Mouse (Mus musculus) retina, adult 2 months (tissue): ENCODE results near the gene B4galnt2.
"Not testable (repeated sequence)": the region's sequence is repeated elsewhere in the genome, so short reads cannot be mapped to it uniquely, and the experiment has no call there.

Experiments
- DNase-seq: peaks from one replicate; pipeline ENCODE4 v3.0.0-alpha.2; 2012; ENCODE audit warnings: low read depth, low spot score

The B4galnt2 gene

DNA sequence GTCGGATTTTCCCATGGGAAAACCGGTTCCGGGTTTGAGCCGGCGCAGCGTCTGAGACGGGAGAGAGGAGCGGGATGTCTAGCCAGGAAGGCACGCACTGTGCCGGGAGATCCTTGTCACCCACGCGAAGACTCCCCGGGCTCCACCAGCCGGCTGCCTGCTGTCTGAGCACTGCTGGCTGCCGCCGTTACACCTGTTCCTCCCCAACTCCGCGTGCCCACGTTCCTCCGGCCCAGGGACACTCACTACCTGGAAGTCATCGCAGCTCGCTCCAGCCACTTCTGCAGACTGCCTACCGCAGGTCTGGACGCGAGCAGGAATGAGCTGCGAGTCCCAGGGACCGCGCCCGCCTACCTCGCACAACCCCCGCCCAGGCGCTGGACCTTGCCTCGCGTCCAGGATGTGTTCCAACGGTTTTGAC is at the start of gene B4galnt2:
Gene B4galnt2, minus strand, starts transcription at position 321 of the 421 bp plus-strand sequence.
- no peak for DNase-seq

DNA sequence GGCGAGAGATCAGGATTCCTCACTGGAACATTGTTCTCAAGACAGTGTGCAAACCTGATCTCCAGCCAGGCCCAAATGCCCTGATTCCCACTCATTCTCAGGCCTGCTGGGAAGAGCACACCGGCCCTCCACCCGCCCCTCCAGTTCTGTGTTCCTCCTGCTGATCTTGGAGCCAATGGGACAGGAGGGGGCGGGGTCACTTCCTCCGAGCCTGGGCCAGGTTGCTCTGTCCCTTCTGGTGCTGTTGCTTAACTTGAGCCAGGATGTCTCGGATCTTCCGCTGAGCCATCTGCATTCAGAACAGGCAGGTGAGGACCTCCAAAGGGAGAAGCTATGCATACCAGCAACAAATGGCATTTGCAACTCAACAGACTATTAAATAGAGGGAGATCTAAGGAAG is 48.6 kb upstream of the B4galnt2 start:
- no peak for DNase-seq

DNA sequence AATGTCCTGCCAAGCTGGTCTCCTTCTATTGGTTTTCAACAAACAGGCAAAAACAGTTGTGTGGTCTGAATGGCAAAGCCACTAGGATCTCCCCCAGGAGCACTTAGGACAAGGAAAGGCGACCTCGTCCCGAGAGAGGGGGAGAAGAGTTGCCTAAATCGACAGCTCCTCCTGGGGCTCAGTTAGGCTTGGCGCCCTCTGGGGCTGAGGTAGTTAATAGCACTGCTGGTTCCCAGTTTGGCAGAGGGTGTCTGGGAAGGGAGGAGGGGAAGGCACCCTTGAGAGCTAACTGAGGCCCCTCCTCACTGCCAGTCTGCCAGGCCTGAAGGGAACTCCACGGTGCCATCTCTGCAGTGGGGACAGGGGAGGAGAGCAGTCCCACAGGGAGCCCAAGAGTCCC is 44.5 kb upstream of the B4galnt2 start:
- no peak for DNase-seq

DNA sequence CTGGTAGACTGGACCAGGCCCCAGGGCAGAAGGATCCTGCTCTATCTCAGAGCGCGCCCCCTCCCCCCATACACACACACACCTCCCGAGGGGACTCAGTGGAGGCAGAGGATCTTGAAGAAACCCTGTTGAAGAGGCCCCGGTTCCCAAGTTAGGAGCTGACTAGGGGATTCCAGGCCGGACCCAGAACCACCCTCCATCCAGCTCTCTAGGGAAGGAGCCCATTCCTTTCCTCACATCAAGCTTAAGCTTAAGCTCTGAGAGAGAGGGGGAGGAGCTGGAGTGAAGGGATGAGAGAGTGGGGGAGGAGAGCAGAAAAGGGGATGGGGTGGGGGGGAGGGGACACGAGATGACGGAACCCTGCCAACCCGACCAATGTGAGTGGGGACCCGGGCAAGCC is 43.6 kb upstream of the B4galnt2 start:
- no peak for DNase-seq

DNA sequence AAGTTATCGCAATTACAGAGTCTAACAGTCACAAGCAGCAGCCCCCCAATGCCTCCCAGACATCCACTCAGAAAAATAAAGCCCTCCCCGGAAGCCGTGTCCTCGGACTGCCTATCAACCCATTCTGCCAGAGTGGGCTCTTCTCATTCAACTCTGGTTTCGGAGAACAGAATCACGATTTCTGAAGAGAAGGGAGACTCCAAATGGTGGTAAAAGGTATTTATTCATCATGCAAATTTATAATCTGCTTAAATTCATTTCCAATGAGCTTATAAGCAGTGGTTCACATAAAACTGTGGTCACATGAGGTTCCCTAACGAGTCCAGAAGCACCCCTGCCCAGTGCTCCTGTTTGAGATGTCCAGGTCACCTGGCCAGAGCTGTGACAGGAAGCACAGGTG is 42.7 kb upstream of the B4galnt2 start:
- no peak for DNase-seq

DNA sequence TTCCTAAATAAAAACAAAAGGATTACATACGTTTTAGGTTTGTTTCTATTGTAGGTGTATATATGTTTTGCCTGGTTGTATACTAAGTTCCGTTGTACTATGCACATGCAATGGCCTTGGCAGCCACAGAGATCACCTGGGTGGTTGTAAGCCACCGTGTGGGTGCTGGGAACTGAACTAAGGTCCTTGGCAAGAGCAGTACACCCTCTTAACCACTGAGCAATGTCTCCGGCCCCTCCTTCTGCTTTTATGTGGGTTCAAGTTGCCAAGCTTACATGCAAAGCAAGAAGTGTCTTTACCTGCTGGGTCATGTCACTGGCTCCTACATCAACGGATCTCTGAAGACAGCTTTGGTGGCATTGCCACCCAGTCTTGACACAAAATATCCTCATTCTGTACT is 38.6 kb upstream of the B4galnt2 start:
- DNase-seq = no peak

DNA sequence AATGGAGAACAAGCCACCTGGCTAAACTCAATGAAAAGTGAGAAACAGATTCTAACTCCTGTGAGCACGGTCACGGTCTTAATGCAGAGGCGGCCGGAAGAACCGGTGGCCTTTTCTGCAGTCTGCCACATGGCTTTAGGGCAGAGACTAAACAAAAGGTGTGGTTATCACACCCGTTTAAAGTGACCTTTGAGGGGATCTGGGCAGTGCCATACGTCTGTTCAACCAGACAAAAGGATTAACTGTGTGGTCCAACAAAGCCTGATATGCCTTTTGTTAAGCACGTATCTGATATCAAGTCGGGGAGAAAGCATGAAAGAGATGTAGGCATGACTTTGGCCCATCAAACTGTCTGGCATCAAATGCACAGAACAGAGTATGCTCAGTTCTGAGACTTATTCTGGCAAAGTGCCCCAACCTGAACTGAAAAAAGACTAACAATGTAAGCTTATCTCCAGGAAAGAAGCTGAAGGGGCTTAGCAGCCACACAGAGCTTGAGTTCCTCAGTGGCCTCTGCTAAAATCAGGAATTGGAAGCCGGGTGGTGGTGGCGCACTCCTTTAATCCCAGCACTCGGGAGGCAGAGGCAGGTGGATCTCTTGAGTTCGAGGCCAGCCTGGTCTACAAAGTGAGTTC is 31.3 kb upstream of the B4galnt2 start:
- DNase-seq = no peak

DNA sequence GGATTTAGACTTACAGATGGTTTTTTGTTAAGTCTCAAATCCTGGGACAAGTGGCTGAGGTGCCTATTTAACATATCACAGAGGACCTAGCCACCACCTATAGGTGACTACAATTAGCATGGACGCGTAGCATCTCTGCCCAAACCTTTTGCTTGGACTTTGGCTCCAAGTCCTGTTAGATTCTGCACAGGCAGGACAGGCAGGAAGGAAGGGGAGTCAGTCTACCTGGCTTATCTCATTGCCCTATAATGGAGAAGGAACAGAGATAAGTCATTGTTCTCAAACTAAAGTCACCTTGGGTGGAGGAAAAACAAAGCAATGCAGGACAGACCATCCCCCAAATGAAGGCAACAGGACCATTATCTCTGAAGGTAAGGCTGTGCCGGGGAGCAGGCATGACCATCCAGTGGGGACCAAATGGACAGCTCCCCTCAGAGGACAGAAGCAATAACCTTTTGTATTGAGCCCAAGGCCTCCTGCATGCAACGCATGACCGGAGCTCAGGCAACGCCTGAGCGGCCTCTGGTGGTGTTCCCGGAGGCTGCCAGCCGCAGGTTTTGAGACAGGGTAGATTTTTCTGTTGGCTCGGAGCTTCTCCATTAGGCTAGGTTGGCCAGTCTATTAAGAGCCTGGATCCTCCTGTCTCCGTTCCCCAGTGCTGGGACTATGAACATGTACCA is 25.3 kb upstream of the B4galnt2 start:
- DNase-seq = no peak

DNA sequence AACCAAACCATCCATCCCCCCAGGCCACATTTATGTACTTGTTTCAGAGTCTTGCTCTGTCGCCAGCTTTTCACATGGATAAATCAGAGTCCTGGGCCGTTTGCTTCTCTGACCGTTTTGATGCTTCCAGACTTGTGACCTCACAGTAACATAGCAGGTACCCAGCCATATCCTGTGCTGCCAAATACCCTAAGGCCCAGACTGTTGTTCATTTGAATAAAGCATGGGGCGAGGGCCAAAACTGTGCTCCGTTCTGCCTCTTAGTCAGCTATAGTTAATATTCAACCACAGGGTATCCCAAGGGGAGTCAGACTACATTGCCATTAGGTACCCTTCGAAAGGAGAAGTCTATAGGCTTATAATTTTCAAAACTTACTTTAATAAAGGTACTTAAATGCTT is 21.7 kb upstream of the B4galnt2 start:
- no peak for DNase-seq

DNA sequence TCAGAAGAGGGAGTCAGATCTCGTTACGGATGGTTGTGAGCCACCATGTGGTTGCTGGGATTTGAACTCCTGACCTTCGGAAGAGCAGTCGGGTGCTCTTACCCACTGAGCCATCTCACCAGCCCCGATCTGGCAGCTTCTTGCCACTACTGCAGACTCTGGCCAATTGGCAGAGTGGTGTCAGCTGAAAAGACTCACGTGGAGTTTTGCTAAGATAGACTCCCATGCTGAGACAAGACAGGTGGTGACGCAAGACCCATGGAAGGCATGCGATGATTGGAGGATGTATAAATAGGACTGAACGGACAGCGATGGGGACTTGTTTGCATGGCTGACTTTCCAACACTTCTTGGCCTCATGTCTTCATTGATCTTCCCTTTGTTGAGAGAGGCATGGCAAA is 17.5 kb upstream of the B4galnt2 start:
- not testable (repeated sequence) for DNase-seq

DNA sequence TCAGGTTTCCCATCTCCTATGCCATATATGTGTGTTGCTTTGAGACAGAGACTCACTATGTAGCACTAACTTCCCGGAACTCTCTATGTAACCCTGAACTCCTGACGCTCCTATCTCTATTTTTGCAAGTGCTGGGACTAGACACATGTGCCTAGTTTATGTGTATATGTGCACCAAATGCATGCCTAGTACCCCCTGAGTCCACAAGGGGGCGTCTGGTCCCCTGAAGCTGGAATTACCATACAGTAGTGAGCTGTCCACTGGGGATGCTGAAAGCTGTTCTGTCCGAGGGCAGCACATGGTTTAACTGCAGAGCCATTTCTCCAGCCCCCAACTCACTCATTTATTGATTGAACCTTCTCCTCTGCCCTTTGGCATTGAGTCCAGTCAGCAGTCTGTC is 11.7 kb upstream of the B4galnt2 start:
- DNase-seq = no peak

DNA sequence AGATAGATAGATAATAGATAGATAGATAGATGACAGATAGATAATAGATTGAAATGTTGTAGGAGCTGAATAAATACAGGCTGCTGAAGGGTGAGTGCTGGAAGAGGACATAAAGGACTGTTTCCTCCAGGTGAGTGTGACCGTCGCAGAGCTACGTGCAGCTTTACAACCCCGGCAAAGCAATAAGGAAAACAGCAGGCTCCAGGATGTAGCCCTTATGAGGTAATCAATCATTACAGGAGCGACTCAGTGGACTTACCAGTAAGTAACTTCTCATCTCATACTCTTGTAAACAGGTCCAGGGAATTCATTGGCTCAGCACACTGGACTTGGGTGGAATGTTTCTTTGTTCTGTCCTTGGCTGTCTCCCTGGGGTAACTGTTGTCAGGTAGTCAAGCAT is 11.3 kb upstream of the B4galnt2 start:
- DNase-seq = no peak

DNA sequence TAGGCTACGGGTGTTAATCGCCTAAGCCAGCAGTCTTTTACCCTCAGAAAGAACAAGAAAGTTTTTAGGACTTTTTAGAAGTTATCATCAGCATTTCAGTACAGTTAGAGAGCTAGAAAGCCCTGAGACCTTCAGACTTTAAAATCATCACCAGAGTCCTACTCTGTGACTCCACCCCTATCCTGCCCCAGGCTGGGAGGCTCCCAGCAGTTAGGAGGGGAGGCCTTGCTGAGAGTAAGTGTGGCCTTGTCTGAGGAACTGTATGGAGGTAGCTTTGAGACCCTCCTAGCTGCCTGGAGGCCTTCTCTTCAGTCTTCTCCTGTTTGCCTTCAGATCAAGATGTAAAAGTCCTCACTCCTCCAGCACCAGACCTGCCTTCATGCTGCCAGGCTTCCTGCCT is 9.5 kb upstream of the B4galnt2 start:
- DNase-seq = no peak

DNA sequence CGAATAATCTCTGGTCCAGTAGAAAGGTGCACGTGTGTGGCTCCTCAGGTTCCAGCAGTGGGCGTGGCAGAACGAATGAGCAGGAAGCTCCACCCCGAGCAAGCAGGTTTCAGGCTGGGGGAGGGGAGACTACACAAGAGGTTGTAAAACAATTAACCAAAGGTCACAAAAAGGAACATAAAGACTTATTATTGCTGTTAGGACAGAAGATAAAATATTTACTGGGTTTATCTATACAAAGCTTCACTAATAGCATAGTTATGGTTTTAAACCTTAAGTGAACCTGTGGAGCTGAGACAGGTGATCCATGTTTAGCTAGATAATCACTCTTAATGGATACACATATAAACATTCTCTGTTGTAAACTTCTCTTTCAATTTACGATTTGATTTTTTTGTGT is 8.8 kb upstream of the B4galnt2 start:
- not testable (repeated sequence) for DNase-seq

DNA sequence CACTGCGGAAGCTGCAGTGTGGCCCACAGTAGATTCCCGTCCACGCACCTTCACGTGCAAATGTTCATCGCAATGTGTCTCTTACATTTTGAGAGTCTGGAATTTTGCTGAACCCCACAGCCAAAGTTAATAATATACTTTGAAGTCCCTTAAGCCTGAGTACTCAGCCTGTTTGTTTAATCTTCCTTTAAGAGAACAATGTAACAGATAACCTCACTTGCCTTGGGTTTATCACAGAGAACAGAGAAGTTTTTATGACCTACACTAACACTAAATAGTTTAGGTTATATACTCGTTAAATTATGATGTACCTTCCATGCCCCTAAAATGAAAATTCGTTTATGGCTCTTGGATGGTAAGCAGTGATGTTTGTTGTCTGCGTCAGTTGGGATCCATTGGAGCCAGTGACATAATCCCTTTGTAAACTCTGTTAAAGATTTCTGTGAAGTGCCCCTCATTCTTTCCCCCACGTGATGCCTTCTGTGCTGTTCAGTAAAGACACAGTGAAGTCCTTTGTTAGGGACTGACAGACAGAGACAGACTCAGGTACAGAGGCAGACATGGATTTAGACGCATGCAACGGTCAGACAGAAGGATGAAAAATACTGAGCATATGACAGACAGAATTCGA is 7.4 kb upstream of the B4galnt2 start:
- no peak for DNase-seq

DNA sequence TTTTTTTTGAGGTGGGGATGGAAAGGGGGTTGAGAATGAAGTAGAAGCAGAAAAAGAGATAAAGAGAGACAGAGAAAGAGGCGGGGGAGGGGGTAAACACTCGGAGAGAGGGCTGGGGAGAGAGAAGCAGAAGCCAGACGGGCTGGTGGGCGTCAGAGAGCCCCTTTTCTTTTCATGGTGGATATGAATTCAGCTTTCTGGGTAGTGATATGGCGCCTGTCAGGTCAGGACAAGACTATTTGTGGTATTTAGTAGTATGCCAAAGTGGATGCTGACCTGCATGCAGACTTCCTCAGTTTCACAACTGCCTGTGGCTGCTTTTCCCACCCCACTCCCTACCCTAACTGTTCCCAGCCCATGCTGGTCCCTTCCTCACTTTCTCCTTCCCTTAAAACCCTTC is 1.7 kb upstream of the B4galnt2 start:
- no peak for DNase-seq

DNA sequence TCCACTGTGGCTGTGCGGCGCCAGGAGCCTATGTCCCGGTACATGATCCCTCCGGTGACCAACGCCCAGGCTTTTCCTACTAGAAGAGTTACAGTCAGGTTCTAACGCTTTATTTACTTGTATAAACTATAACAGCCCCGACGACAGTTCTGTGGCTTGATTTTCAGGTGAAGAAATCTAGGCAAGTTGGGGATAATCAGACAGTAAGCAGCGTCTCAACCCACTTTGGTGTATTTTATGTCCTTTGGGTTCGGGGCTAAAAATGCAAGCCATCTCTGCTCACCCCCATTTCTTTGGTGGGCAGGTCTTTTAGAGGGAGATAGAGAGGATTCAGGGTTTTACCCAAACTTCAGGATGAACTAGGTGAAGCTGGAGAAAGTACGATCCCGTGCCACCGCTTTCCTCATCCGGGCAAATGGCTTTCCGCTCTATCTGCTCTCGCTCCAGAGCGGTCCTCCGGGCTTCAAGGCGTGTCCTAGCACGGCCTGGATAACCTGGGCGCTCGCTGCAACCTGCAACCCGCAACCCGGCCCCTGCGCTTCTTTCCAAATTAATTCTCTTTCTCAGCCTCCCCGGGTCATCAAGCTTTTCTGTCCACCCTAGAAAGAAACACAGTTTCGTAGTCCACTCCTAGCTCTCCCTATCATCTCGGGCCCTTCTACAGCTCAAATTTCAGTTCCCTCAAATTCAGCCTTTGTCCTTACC is 467 bp upstream of the B4galnt2 start:
- no peak for DNase-seq

DNA sequence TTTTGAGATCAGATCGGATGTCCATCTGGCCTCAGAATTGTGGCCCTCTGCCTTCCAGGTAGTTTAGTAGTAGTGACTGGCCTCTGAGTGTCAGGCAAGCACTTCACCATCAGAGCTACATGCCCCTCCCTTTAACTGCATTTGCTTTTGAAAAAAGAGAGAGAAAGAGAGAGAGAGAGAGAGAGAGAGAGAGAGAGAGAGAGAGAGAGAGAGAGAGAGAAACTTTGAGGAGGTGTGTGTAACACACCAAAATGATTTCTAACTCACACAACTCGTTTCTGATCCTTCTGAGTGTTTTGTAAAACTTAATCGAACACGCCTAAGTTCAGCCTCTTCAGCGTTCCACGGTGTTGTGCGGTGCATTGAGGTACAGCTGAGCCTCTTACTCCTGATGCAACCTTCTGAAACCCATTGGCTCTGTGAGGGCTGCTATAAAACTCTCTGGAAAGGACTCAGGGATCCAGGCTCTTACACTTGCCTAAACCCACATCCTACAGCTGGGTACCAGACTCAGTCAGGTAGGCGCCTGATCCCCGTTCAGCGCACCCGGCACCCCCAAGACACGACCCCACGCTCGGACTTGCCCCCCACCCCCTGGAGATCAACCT is 628 bp downstream of the B4galnt2 start:
- no peak for DNase-seq

DNA sequence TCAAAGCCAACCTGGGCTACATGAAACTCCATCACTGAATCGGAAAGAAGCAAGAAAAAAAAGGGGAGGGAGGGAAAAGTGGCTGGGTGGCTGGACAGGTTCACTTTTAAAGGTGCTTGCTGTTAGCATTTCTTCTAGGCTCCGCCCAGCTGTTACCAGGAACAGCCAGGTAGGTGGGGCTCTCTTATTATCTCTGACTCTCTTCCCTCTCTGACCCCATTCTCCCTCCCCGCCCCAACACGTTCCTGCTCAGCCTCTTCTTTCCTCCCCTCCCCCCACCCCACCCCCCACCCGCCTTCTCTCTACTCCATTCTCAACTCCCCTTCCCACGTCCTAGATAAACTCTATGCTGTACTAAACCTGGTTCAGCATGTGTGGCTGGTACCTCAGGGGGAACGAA is 3.1 kb downstream of the B4galnt2 start:
- no peak for DNase-seq

DNA sequence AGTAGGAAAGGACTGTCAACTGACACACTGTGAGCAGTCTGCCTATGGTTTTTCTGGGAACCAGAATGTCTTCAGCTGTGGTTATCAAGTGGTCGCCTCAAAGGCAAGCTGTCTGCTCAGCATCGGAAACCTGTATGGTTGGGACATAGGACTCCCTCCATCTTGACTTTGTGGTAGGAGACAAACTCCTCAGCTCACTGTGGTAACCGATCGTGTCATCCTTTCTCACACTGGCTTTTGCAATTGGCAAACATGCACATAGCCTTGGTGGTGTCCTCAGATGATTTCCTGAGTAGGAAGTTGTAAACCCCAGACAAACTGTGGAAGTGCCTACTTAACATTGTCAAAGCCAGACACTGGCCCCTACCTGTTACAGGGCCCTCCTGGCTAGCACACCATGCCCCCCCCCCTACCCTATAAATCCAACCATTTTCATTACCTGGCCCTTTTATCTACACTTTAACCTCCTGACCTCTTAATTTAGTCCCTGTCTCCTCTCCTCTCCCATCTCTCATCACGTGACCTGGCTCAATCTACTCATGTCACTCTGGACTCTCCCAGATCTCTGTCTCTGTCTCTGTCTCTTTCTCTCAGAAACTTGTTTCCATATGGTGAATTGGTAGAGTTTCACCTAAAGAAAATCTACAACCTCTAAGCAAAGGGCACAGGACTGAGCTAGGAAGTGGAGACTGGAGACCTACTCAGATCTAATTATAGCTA is 6.7 kb downstream of the B4galnt2 start:
- DNase-seq = no peak

DNA sequence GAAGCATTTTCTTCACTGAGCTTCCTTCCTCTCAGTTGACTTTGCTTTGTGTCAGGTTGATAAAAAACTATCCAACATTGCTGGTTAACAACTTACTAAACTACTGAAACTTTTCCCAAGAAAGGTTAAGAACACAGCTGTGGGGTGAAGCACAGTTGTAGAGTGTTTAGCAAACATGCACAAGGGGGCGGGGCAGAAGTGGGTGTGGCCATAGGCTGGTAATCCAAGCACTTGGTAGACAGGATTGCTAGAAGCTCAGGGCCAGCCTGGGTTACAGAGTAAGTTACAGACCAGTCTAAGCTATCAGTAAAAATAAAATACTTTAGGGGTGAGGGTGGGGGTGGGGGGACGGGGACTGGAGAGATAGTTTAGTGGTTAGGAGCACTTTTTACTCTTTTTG is 10.4 kb downstream of the B4galnt2 start:
- no peak for DNase-seq
